Mouse (Mus musculus) liver, embryonic 14.5 days (tissue): ENCODE data around the gene Ftsj3.

Experiments used
- CTCF ChIP-seq: IDR thresholded peaks from 2 replicates; pipeline ENCODE4 v1.5.1; 2016; ENCODE audit warnings: antibody characterized with exemption, low read depth, control low read depth
- EP300 ChIP-seq: IDR thresholded peaks from 2 replicates; pipeline ENCODE4 v1.6.1; 2016; ENCODE audit warnings: antibody characterized with exemption, low read depth

DNA sequence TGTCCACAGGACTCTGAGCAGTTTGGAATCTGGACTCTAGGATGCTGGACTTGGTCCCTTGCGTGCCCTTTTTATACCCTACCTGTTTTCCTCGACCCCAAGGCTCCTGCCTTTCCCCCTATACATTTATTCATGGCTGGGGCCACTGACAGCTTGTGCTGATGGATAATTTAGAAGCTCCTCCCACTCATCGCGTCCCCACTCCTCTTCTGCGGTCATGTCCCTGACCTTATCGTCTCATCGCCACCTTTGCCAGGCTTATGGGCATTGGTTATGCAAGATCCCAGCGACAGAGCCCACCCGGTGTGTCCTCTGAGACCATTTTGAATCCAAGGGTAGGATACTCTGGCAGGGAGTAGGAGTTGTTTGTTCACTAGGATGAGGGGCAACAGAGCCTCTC, 45.9 kb upstream of the Ftsj3 start, which contains the start of gene Gh:
- no peak for TF ChIP-seq CTCF
- TF ChIP-seq EP300: no peak
